Mouse (Mus musculus): ENCODE measurements at regions not wholly inside any gene's neighbourhood (a gene's known extent, or its start where the extent isn't known, plus 50 kb on each side); places are given as distances from the start of the nearest gene placed in this dataset.

DNA sequence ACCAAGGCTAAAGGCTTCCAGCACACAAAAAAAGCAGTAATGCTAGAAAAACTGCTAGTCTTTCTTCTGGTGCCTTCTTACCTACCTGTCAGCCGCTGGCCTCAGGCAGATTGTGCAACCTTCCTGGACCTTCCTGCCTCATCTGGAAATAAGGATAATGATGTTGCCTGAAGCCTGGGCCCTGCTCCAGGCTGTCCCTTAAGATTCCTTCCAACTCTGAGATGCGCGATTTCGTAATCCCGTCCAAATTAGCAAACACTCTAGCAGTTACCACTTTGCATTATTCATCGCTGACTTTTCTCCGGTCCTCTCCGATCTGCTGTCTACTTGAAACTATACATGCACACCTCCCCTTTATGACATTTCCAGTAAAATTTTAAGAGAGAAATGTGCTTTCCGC is 58.4 kb upstream of the Mtap start:
- TF ChIP-seq CTCF (IDR thresholded peaks at IDR 0.05; ENCODE audit: extremely low read depth, insufficient read depth, insufficient read length, insufficient replicate concordance) (no peak), POLR2A (IDR thresholded peaks at IDR 0.05; ENCODE audit: low read depth, low read length) (no peak)
